Comparison of ENCODE assay signal across 27 mouse cellular contexts in the genomic region with DNA sequence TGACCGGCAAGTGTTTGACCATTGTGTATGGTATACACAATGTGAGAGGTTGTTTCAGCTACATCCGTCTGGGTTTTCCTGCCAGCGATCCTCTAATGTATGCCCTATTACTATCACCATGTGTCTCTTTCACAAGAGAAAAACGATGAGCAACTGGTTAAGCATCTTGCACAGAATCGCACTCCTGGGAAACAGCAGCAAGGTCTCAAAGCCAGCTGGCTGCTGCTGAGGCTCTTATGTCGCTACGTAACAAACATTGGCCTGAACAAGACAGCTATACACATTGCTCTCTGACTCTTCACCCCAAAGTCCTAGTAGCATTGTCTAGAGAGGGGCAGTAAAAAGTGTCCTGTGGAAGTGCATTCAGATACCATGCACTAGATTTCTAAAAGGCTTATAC. TPM values are rescaled to one million over a fixed set of nuclear protein-coding genes. Genes with fewer than 3 reads are reported as not detected.
DNase-seq lines count a peak whose midpoint lies in the region; ATAC-seq and TF ChIP-seq lines count a peak whose summit lies in the region.
"Had no signal": no experiment of that assay in that cellular context is flagged by ENCODE, and none has a peak within 500 bp of the region (broad histone marks: within the 10 kb centered on the region; RNA-seq: fewer than 3 reads in every experiment).

No protein-coding gene starts in this region.

- no peaks in the 10 kb centered on the region for H3K36me3 ChIP-seq in lung, embryonic 16.5 days (ENCODE audit: control insufficient read depth, insufficient read depth, low read length)
- no peaks in the 10 kb centered on the region for H3K36me3 ChIP-seq in intestine, embryonic 16.5 days (ENCODE audit: control insufficient read depth, insufficient read depth, low read length)
- no peaks in the 10 kb centered on the region for H3K36me3 ChIP-seq in stomach, postnatal 0 days (ENCODE audit: control insufficient read depth, insufficient read depth, low read length)
- H3K36me3 ChIP-seq: embryonic facial prominence, embryonic 10.5 days; embryonic facial prominence, embryonic 15.5 days; hindbrain, embryonic 13.5 days; limb, embryonic 13.5 days; midbrain, embryonic 12.5 days; neural tube, embryonic 15.5 days had no signal

- peak overlapping the region; percentile 83 for H3K27ac ChIP-seq in lung, embryonic 16.5 days (ENCODE audit: low read length)
- H3K27ac ChIP-seq in intestine, embryonic 16.5 days (ENCODE audit: low read length), result peak overlapping the region; percentile 58; the same call in 1 of the 2 replicates
- H3K27ac ChIP-seq in stomach, postnatal 0 days (replicated peaks), result peak overlapping the region; percentile 67
- H3K27ac ChIP-seq: embryonic facial prominence, embryonic 10.5 days; embryonic facial prominence, embryonic 15.5 days; forebrain, embryonic 13.5 days; hindbrain, embryonic 13.5 days; kidney, postnatal 0 days; limb, embryonic 13.5 days; midbrain, embryonic 12.5 days; neural tube, embryonic 15.5 days had no signal

- H3K4me2 ChIP-seq in lung, embryonic 16.5 days (ENCODE audit: low read depth, low read length), result no peak overlapping the region
- no peak overlapping the region for H3K4me2 ChIP-seq in intestine, embryonic 16.5 days (ENCODE audit: low read depth, low read length)
- no peak overlapping the region for H3K4me2 ChIP-seq in stomach, postnatal 0 days (replicated peaks; ENCODE audit: low read depth)
- H3K4me2 ChIP-seq: embryonic facial prominence, embryonic 15.5 days; forebrain, embryonic 13.5 days; heart, embryonic 11.5 days; hindbrain, embryonic 13.5 days; limb, embryonic 13.5 days; liver, embryonic 11.5 days; midbrain, embryonic 12.5 days; neural tube, embryonic 15.5 days had no signal

- 0 out of 2 replicates have a peak, but pooled peaks have one; percentile 13 for ATAC-seq in lung, embryonic 16.5 days (ENCODE audit: low read depth)
- no peak for ATAC-seq in intestine, embryonic 16.5 days
- peak; percentile 25; the same call in 1 of the 2 replicates for ATAC-seq in stomach, postnatal 0 days (ENCODE audit: low FRiP score, low TSS enrichment)
- ATAC-seq: forebrain, embryonic 13.5 days had no signal

- no peak for TF ChIP-seq EP300 in stomach, postnatal 0 days (optimal IDR thresholded peaks at IDR 0.05)

- WGBS in lung, embryonic 16.5 days, result 44% methylated on average over 7 of the region's 7 CpGs
- 55% methylated on average over 7 of the region's 7 CpGs for WGBS in intestine, embryonic 16.5 days
- 51% methylated on average over 7 of the region's 7 CpGs for WGBS in stomach, postnatal 0 days

- H3K9ac ChIP-seq in lung, embryonic 16.5 days (ENCODE audit: low read length), result no peak overlapping the region
- H3K9ac ChIP-seq in intestine, embryonic 16.5 days (ENCODE audit: low read depth, low read length), result no peak overlapping the region
- no peak overlapping the region for H3K9ac ChIP-seq in stomach, postnatal 0 days (ENCODE audit: low read length)
- H3K9ac ChIP-seq: embryonic facial prominence, embryonic 15.5 days; forebrain, embryonic 13.5 days; hindbrain, embryonic 13.5 days; limb, embryonic 13.5 days; midbrain, embryonic 12.5 days; neural tube, embryonic 15.5 days had no signal

- no peaks in the 10 kb centered on the region for H3K27me3 ChIP-seq in lung, embryonic 16.5 days (ENCODE audit: control insufficient read depth, insufficient read depth, low read depth, low read length)
- H3K27me3 ChIP-seq in intestine, embryonic 16.5 days (replicated peaks; ENCODE audit: control insufficient read depth, insufficient read depth, low read length), result no peaks in the 10 kb centered on the region
- H3K27me3 ChIP-seq in stomach, postnatal 0 days (ENCODE audit: control insufficient read depth, insufficient read depth, low read length), result no peaks in the 10 kb centered on the region
- H3K27me3 ChIP-seq: CH12.LX; embryonic facial prominence, embryonic 15.5 days; forebrain, embryonic 13.5 days; hindbrain, embryonic 13.5 days; limb, embryonic 13.5 days; midbrain, embryonic 12.5 days; neural tube, embryonic 15.5 days had no signal

- no peak overlapping the region for H3K4me3 ChIP-seq in lung, embryonic 16.5 days (ENCODE audit: low read length)
- H3K4me3 ChIP-seq in intestine, embryonic 16.5 days (ENCODE audit: low read length), result no peak overlapping the region
- no peak overlapping the region for H3K4me3 ChIP-seq in stomach, postnatal 0 days (ENCODE audit: low read depth, low read length)
- H3K4me3 ChIP-seq: embryonic facial prominence, embryonic 10.5 days; embryonic facial prominence, embryonic 15.5 days; forebrain, embryonic 13.5 days; hindbrain, embryonic 13.5 days; limb, embryonic 13.5 days; midbrain, embryonic 12.5 days; neural tube, embryonic 15.5 days had no signal

- DNase-seq in lung, postnatal 36 days, result no peak
- DNase-seq in NIH3T3 (ENCODE audit: low read depth), result peak; percentile 23
- DNase-seq in stomach, postnatal 0 days (ENCODE audit: low spot score), result no peak
- DNase-seq in kidney, adult 11 months, result no peak
- DNase-seq: adrenal gland, postnatal 10 days; cerebellum, adult 8-10 months; cerebellum, postnatal 25 days; gastrocnemius, postnatal 14 days; heart, adult 18-20 months; heart, postnatal 36 days; kidney, adult 8-10 months; kidney, postnatal 4 days; retina, postnatal 1 day; right cerebral cortex, postnatal 14 days had no signal

- H3K4me1 ChIP-seq in lung, embryonic 16.5 days (replicated peaks; ENCODE audit: control insufficient read depth, insufficient read depth, low read length), result peaks cover 14% of the 10 kb centered on the region; the same call in 1 of the 2 replicates
- no peaks in the 10 kb centered on the region for H3K4me1 ChIP-seq in intestine, embryonic 16.5 days (ENCODE audit: control insufficient read depth, insufficient read depth, low read length)
- no peaks in the 10 kb centered on the region for H3K4me1 ChIP-seq in stomach, postnatal 0 days (replicated peaks; ENCODE audit: control insufficient read depth, insufficient read depth)
- H3K4me1 ChIP-seq: embryonic facial prominence, embryonic 10.5 days; embryonic facial prominence, embryonic 15.5 days; forebrain, embryonic 13.5 days; hindbrain, embryonic 13.5 days; limb, embryonic 13.5 days; neural tube, embryonic 15.5 days had no signal

- no peak for TF ChIP-seq CTCF in stomach, postnatal 0 days (IDR thresholded peaks at IDR 0.05; ENCODE audit: low read depth)

- H3K9me3 ChIP-seq in lung, embryonic 16.5 days (ENCODE audit: control insufficient read depth, low read length), result no peaks in the 10 kb centered on the region; the same call in 1 of the 2 replicates
- H3K9me3 ChIP-seq in intestine, embryonic 16.5 days (ENCODE audit: control insufficient read depth, low read length), result no peaks in the 10 kb centered on the region
- H3K9me3 ChIP-seq in stomach, postnatal 0 days (ENCODE audit: control insufficient read depth, low read length), result no peaks in the 10 kb centered on the region
- H3K9me3 ChIP-seq: embryonic facial prominence, embryonic 10.5 days; embryonic facial prominence, embryonic 15.5 days; forebrain, embryonic 13.5 days; hindbrain, embryonic 13.5 days; limb, embryonic 13.5 days; neural tube, embryonic 15.5 days had no signal

RNA-seq across cellular contexts. Expression of a gene that starts 23.5 kb away (rescaled TPM):
- 23.7 and 24.7 TPM in 2 replicates for polyA plus RNA-seq in lung, embryonic 16.5 days (2015; fragmentation: Nextera tagmentation; extraction: Ambion mirVana)
- 8.4 and 9.0 TPM in 2 replicates for polyA plus RNA-seq in intestine, embryonic 16.5 days (2015; fragmentation: Nextera tagmentation; extraction: Ambion mirVana)
- polyA plus RNA-seq in stomach, postnatal 0 days (2015; fragmentation: Nextera tagmentation; extraction: Ambion mirVana), result 12.0 and 12.8 TPM in 2 replicates
